Comparison of ENCODE assay signal across 9 mouse cellular contexts in the genomic region with DNA sequence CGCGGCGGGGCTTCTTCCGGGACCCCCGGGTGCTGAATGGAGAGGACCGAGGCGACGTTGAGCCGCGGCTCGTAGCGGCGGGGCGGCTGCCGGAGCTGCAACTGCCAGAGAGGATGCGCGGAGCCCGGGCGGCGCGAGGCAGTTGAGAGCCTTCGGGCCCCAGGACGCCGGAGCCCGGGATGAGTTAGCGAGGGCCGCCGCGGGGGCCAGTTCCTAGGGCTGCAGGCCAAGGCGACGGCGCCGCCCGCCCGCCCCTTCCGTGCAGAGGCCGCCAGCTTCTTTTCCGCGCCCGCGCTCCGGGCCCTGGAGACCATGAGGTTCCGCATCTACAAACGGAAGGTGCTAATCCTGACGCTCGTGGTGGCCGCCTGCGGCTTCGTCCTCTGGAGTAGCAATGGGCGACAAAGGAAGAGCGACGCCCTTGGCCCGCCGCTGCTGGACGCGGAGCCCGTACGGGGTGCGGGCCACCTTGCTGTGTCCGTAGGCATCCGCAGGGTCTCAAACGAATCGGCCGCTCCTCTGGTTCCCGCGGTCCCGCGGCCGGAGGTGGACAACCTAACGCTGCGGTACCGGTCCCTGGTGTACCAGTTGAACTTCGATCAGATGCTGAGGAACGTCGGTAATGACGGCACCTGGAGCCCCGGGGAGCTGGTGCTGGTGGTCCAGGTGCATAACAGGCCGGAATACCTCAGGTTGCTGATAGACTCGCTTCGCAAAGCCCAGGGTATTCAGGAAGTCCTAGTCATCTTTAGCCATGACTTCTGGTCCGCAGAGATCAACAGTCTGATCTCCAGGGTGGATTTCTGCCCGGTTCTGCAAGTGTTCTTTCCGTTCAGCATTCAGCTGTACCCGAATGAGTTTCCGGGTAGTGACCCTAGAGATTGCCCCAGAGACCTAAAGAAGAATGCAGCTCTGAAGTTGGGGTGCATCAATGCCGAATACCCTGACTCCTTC. TPM values are rescaled to one million over a fixed set of nuclear protein-coding genes. Genes with fewer than 3 reads are reported as not detected.
DNase-seq lines count a peak whose midpoint lies in the region; ATAC-seq and TF ChIP-seq lines count a peak whose summit lies in the region.
"Had no signal": no experiment of that assay in that cellular context is flagged by ENCODE, and none has a peak within 500 bp of the region (broad histone marks: within the 10 kb centered on the region; RNA-seq: fewer than 3 reads in every experiment).

No protein-coding gene starts in this region.

- no peaks in the 10 kb centered on the region for H3K27me3 ChIP-seq in forebrain, embryonic 13.5 days

- no peak for DNase-seq in cerebellum, adult 9-11 months
- DNase-seq in adrenal gland, postnatal 10 days: peak; percentile 73
- DNase-seq in heart, postnatal 14 days: peak; percentile 73 to 74
- DNase-seq in layer of hippocampus, adult 2 months (ENCODE audit: low spot score in 2 of 2): peak; percentile 11 to 48
- DNase-seq in lung, postnatal 25 days (ENCODE audit: low spot score): peak; percentile 38
- DNase-seq in retina, postnatal 7 days (ENCODE audit: low read depth, low spot score): peak; percentile 35

- H3K27ac ChIP-seq in forebrain, embryonic 13.5 days: peak overlapping the region; percentile 84
- peak overlapping the region; percentile 97 for H3K27ac ChIP-seq in layer of hippocampus, adult 2 months

- 3% methylated on average over 57 of the region's 86 CpGs for WGBS in forebrain, embryonic 13.5 days

- no peak for TF ChIP-seq CTCF in layer of hippocampus, adult 2 months (conservative IDR thresholded peaks at IDR 0.05)

- peaks cover 32% of the 10 kb centered on the region for H3K4me1 ChIP-seq in forebrain, embryonic 13.5 days

- intact Hi-C loops in heart, postnatal 14 days (cut with DNase I): no loop called here

- H3K4me2 ChIP-seq in forebrain, embryonic 13.5 days: peak overlapping the region; percentile 98

- H3K4me3 ChIP-seq in forebrain, embryonic 13.5 days: peak overlapping the region; percentile 89
- H3K4me3 ChIP-seq in layer of hippocampus, adult 2 months: peak overlapping the region; percentile 99

- peak; percentile 37; the same call in 1 of the 2 replicates for ATAC-seq in cerebellum, adult (ENCODE audit: insufficient number of reproducible peaks, low FRiP score, low TSS enrichment)
- ATAC-seq in forebrain, embryonic 13.5 days: peak; percentile 73

- H3K9me3 ChIP-seq in forebrain, embryonic 13.5 days (replicated peaks): no peaks in the 10 kb centered on the region

- peak overlapping the region; percentile 84 for H3K9ac ChIP-seq in forebrain, embryonic 13.5 days

- H3K36me3 ChIP-seq in forebrain, embryonic 13.5 days (ENCODE audit: poor library complexity, severe bottlenecking): peaks cover 32% of the 10 kb centered on the region

RNA-seq across cellular contexts. Expression of a gene that starts 0.7 kb away (rescaled TPM):
- 10 to 100 TPM; 41.5 to 49.4 TPM for total RNA-seq in adrenal gland, postnatal 10 days (2021)
- 28.6 and 29.3 TPM in 2 replicates for polyA plus RNA-seq in forebrain, embryonic 13.5 days (2015; fragmentation: Nextera tagmentation; extraction: Ambion mirVana)
- total RNA-seq in heart, postnatal 14 days (2021): 10 to 100 TPM; 22.6 to 25.3 TPM
- 10 to 100 TPM; 25.6 to 28.2 TPM for total RNA-seq in layer of hippocampus, adult 2 months (2021)

RNA-seq across cellular contexts. Expression of a gene that starts 0.7 kb away (rescaled TPM):
- 100 to 1,000 TPM; 453 to 493 TPM for total RNA-seq in adrenal gland, postnatal 10 days (2021)
- 402 and 469 TPM in 2 replicates for polyA plus RNA-seq in forebrain, embryonic 13.5 days (2015; fragmentation: Nextera tagmentation; extraction: Ambion mirVana)
- total RNA-seq in heart, postnatal 14 days (2021): 100 to 1,000 TPM; 211 to 226 TPM
- total RNA-seq in layer of hippocampus, adult 2 months (2021): 100 to 1,000 TPM; 184 to 187 TPM

RNA-seq across cellular contexts. Expression of a gene that starts 12.3 kb away (rescaled TPM):
- 1 to 10 TPM; 5.5 to 6.0 TPM for total RNA-seq in adrenal gland, postnatal 10 days (2021)
- polyA plus RNA-seq in forebrain, embryonic 13.5 days (2015; fragmentation: Nextera tagmentation; extraction: Ambion mirVana): 37.0 TPM in 2 replicates
- total RNA-seq in heart, postnatal 14 days (2021): 1 to 10 TPM; 2.9 to 4.1 TPM
- 1 to 10 TPM; 3.8 to 4.1 TPM for total RNA-seq in layer of hippocampus, adult 2 months (2021)

RNA-seq across cellular contexts. Expression of a gene that starts 13.6 kb away (rescaled TPM):
- 1 to 10 TPM; 1.7 to 2.1 TPM for total RNA-seq in adrenal gland, postnatal 10 days (2021)
- 11.1 and 13.5 TPM in 2 replicates for polyA plus RNA-seq in forebrain, embryonic 13.5 days (2015; fragmentation: Nextera tagmentation; extraction: Ambion mirVana)
- total RNA-seq in heart, postnatal 14 days (2021): under 1 TPM; 0.76 TPM
- 1 to 10 TPM; 1.9 TPM for total RNA-seq in layer of hippocampus, adult 2 months (2021)

RNA-seq across cellular contexts. Expression of a gene that starts 16.0 kb away (rescaled TPM):
- 1 to 10 TPM; 1.9 TPM for total RNA-seq in adrenal gland, postnatal 10 days (2021)
- polyA plus RNA-seq in forebrain, embryonic 13.5 days (2015; fragmentation: Nextera tagmentation; extraction: Ambion mirVana): 25.9 and 26.0 TPM in 2 replicates
- 1 to 10 TPM in 1 of 2 experiments, not detected in 1; 1.0 TPM for total RNA-seq in heart, postnatal 14 days (2021)
- total RNA-seq in layer of hippocampus, adult 2 months (2021): not detected
- total RNA-seq: heart, postnatal 36 days had no signal
